Mouse (Mus musculus): ENCODE data around the gene Brap. TPM values are rescaled to one million over a fixed set of nuclear protein-coding genes. Genes with fewer than 3 reads are reported as not detected.

Gene Brap
- polyA plus RNA-seq, 1 experiment: 23.4 TPM

- no peak overlapping the region for H3K27ac ChIP-seq (ENCODE audit: control insufficient read depth, insufficient read depth, low read depth, low read length, poor library complexity)
- 88% methylated on average over 5 of the region's 5 CpGs for WGBS
- TF ChIP-seq POLR2A (IDR thresholded peaks at IDR 0.05; ENCODE audit: borderline replicate concordance, control insufficient read depth, low read depth, low read length) (no peak), CTCF (IDR thresholded peaks at IDR 0.05; ENCODE audit: control insufficient read depth, insufficient read depth, low read length) (no peak)
- peak overlapping the region; percentile 72 for H3K4me3 ChIP-seq (replicated peaks; ENCODE audit: control insufficient read depth, low read depth, low read length)
- peaks cover 2% of the 10 kb centered on the region; the same call in 1 of the 2 replicates for H3K4me1 ChIP-seq (ENCODE audit: control insufficient read depth, insufficient read depth, low read length)
Observed at GRCm38 (mm10) chr5:121661494-121661893, 1.1 kb downstream of the Brap start.

DNA sequence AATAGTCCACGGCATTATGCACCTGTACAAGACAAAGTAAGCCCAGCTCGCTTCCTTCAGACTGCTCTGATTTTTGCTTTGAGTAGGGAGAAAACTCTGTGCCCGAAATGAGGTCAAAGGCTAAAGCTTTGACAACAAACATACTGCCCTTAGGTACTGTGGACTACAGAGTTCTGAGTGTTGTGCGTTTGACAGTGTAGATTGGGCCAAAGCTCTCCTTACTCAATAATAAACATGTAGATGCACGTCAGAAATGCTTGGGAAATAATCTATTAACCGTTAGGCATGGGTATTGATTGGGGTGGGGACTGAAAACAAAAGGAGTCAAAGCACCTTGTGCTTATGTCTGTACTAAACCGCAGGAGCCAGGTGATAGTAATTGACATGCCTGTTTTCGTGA lies 3.1 kb downstream of the Brap start:
- TF ChIP-seq POLR2A (IDR thresholded peaks at IDR 0.05; ENCODE audit: borderline replicate concordance, control insufficient read depth, low read depth, low read length) (no peak), CTCF (IDR thresholded peaks at IDR 0.05; ENCODE audit: control insufficient read depth, insufficient read depth, low read length) (no peak)
- WGBS: 85% methylated on average over 8 of the region's 8 CpGs
- Histone ChIP-seq H3K4me1 (ENCODE audit: control insufficient read depth, insufficient read depth, low read length) (peaks cover 2% of the 10 kb centered on the region; the same call in 1 of the 2 replicates), H3K27ac (ENCODE audit: control insufficient read depth, insufficient read depth, low read depth, low read length, poor library complexity) (no peak overlapping the region), H3K4me3 (replicated peaks; ENCODE audit: control insufficient read depth, low read depth, low read length) (no peak overlapping the region)

GRCm38 (mm10) chr5:121664078-121664477 lies 3.7 kb downstream of the Brap start:
- Histone ChIP-seq H3K4me3 (replicated peaks; ENCODE audit: control insufficient read depth, low read depth, low read length) (no peak overlapping the region), H3K4me1 (ENCODE audit: control insufficient read depth, insufficient read depth, low read length) (peaks cover 2% of the 10 kb centered on the region; the same call in 1 of the 2 replicates), H3K27ac (ENCODE audit: control insufficient read depth, insufficient read depth, low read depth, low read length, poor library complexity) (no peak overlapping the region)
- WGBS: 88% methylated on average over 6 of the region's 6 CpGs
- TF ChIP-seq CTCF (IDR thresholded peaks at IDR 0.05; ENCODE audit: control insufficient read depth, insufficient read depth, low read length): no peak
- TF ChIP-seq POLR2A (IDR thresholded peaks at IDR 0.05; ENCODE audit: borderline replicate concordance, control insufficient read depth, low read depth, low read length): no peak

- Histone ChIP-seq H3K27ac (ENCODE audit: control insufficient read depth, insufficient read depth, low read depth, low read length, poor library complexity) (no peak overlapping the region), H3K4me3 (replicated peaks; ENCODE audit: control insufficient read depth, low read depth, low read length) (no peak overlapping the region), H3K4me1 (ENCODE audit: control insufficient read depth, insufficient read depth, low read length) (peaks cover 2% of the 10 kb centered on the region; the same call in 1 of the 2 replicates)
- TF ChIP-seq POLR2A (IDR thresholded peaks at IDR 0.05; ENCODE audit: borderline replicate concordance, control insufficient read depth, low read depth, low read length) (no peak), CTCF (IDR thresholded peaks at IDR 0.05; ENCODE audit: control insufficient read depth, insufficient read depth, low read length) (no peak)
- WGBS: 93% methylated on average over 9 of the region's 9 CpGs
Observed at GRCm38 (mm10) chr5:121664971-121665370, 4.6 kb downstream of the Brap start.

DNA sequence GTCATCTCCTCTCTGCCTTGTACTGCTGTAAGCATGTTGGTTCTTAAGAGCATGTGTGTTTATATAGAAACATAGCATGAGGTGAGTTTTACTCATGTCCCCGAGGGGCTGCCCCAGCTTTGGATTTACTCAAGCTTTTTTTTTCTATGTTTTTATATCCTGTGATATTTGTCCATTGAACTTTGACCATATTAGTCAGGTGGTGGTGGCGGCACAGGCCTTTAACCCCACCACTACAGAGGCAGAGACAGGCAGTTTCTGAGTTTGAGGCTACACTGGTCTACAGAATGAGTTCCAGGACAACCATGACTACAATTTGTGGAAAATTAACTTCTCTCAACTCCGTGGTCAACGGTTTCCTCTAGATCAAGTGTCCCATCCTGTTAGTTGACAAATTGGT lies 6.7 kb downstream of the Brap start:
- no peaks in the 10 kb centered on the region; the same call in 1 of the 2 replicates for H3K4me1 ChIP-seq (ENCODE audit: control insufficient read depth, insufficient read depth, low read length)
- H3K4me3 ChIP-seq (replicated peaks; ENCODE audit: control insufficient read depth, low read depth, low read length): no peak overlapping the region
- WGBS: 64% methylated on average over 4 of the region's 4 CpGs
- TF ChIP-seq POLR2A (IDR thresholded peaks at IDR 0.05; ENCODE audit: borderline replicate concordance, control insufficient read depth, low read depth, low read length) (no peak), CTCF (IDR thresholded peaks at IDR 0.05; ENCODE audit: control insufficient read depth, insufficient read depth, low read length) (no peak)
- no peak overlapping the region for H3K27ac ChIP-seq (ENCODE audit: control insufficient read depth, insufficient read depth, low read depth, low read length, poor library complexity)

DNA sequence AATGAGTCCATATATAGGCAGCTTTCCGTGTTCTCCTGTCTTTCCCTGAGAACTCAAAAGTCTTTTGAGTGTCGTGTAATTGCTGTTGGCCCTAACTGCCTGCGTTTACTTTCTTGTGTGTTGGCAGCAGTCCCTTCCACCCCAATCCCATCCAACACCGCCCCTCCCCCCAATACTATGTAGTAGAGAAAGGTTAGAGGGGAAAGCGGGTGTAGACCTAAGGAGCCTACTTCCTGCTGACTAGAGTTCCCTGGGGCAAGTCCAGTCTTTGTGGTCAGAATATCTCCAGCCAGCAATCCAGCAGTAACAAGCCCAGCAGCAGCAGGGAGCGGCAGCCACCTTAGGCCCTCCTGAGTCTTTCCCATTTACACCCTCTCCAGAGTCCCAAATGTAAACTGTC lies 8.0 kb downstream of the Brap start:
- no peak overlapping the region for H3K4me3 ChIP-seq (replicated peaks; ENCODE audit: control insufficient read depth, low read depth, low read length)
- WGBS: 82% methylated on average over 6 of the region's 6 CpGs
- no peak overlapping the region for H3K27ac ChIP-seq (ENCODE audit: control insufficient read depth, insufficient read depth, low read depth, low read length, poor library complexity)
- H3K4me1 ChIP-seq (ENCODE audit: control insufficient read depth, insufficient read depth, low read length): no peaks in the 10 kb centered on the region
- no peak for TF ChIP-seq POLR2A (IDR thresholded peaks at IDR 0.05; ENCODE audit: borderline replicate concordance, control insufficient read depth, low read depth, low read length)
- TF ChIP-seq CTCF (IDR thresholded peaks at IDR 0.05; ENCODE audit: control insufficient read depth, insufficient read depth, low read length): no peak

DNA sequence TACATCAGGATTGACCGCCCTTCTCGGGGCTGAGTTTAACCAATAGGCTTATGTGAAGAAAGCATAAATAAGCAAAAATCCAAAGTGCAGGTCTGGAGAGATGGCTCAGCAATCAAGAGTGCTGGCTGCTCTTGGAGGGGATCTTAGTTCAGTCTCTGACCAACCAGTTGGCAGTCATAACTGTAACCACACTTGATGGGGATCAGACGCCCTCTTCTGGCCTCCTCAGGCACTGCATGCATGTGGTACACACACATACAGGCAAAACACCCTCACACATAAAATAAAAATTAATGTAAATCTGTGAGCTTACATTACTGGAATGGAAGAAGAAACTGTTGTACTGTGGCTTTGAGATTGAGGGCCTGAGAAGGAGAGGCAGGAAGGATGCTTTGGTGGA lies 10.0 kb downstream of the Brap start:
- no peak overlapping the region for H3K4me3 ChIP-seq (replicated peaks; ENCODE audit: control insufficient read depth, low read depth, low read length)
- H3K27ac ChIP-seq (ENCODE audit: control insufficient read depth, insufficient read depth, low read depth, low read length, poor library complexity): no peak overlapping the region
- 83% methylated on average over 3 of the region's 3 CpGs for WGBS
- no peaks in the 10 kb centered on the region for H3K4me1 ChIP-seq (ENCODE audit: control insufficient read depth, insufficient read depth, low read length)
- peak; percentile 69 for TF ChIP-seq CTCF (IDR thresholded peaks at IDR 0.05; ENCODE audit: control insufficient read depth, insufficient read depth, low read length)
- no peak for TF ChIP-seq POLR2A (IDR thresholded peaks at IDR 0.05; ENCODE audit: borderline replicate concordance, control insufficient read depth, low read depth, low read length)

- 98% methylated on average over 2 of the region's 2 CpGs for WGBS
- TF ChIP-seq CTCF (IDR thresholded peaks at IDR 0.05; ENCODE audit: control insufficient read depth, insufficient read depth, low read length) (no peak), POLR2A (IDR thresholded peaks at IDR 0.05; ENCODE audit: borderline replicate concordance, control insufficient read depth, low read depth, low read length) (no peak)
- Histone ChIP-seq H3K4me1 (ENCODE audit: control insufficient read depth, insufficient read depth, low read length) (no peaks in the 10 kb centered on the region), H3K4me3 (replicated peaks; ENCODE audit: control insufficient read depth, low read depth, low read length) (no peak overlapping the region), H3K27ac (ENCODE audit: control insufficient read depth, insufficient read depth, low read depth, low read length, poor library complexity) (no peak overlapping the region)
Observed at GRCm38 (mm10) chr5:121682250-121682649, 21.9 kb downstream of the Brap start.

GRCm38 (mm10) chr5:121685495-121685894 lies 25.1 kb downstream of the Brap start:
- H3K4me3 ChIP-seq (replicated peaks; ENCODE audit: control insufficient read depth, low read depth, low read length): no peak overlapping the region
- H3K27ac ChIP-seq (ENCODE audit: control insufficient read depth, insufficient read depth, low read depth, low read length, poor library complexity): no peak overlapping the region
- TF ChIP-seq POLR2A (IDR thresholded peaks at IDR 0.05; ENCODE audit: borderline replicate concordance, control insufficient read depth, low read depth, low read length): no peak
- no peaks in the 10 kb centered on the region for H3K4me1 ChIP-seq (ENCODE audit: control insufficient read depth, insufficient read depth, low read length)
- WGBS: 92% methylated on average over 6 of the region's 6 CpGs

Data from bone marrow, adult 2 months (tissue).